Mouse (Mus musculus): ENCODE results near the gene Bag3.

- TF ChIP-seq POLR2A (IDR thresholded peaks at IDR 0.05; ENCODE audit: insufficient read length, low read depth) (no peak), MYOG (IDR thresholded peaks at IDR 0.05; ENCODE audit: control insufficient read depth in 1 of 3, insufficient read depth in 1 of 3, insufficient read length in 2 of 3, low read depth in 2 of 3) (no peak), MAX (IDR thresholded peaks at IDR 0.05; ENCODE audit: low read depth) (no peak), TCF12 (IDR thresholded peaks at IDR 0.05; ENCODE audit: insufficient read depth, poor library complexity, severe bottlenecking) (no peak), SRF (IDR thresholded peaks at IDR 0.05; ENCODE audit: control insufficient read depth, insufficient read length, low read depth) (no peak), CEBPB (IDR thresholded peaks at IDR 0.05; ENCODE audit: insufficient read depth, poor library complexity, severe bottlenecking) (no peak), POLR2AphosphoS2 (IDR thresholded peaks at IDR 0.05; ENCODE audit: insufficient read length, low read depth) (no peak), E2F4 (IDR thresholded peaks at IDR 0.05; ENCODE audit: insufficient read depth) (no peak), USF1 (IDR thresholded peaks at IDR 0.05; ENCODE audit: low read depth) (no peak)
Observed at GRCm38 (mm10) chr7:128513512-128513911, 9.9 kb upstream of the Bag3 start.

Data from myocyte (in vitro differentiated cells).